Mouse (Mus musculus): ENCODE results near the gene Cyb5d1.

Cyb5d1 gene

GRCm38 (mm10) chr11:69415668-69416451, 20.4 kb upstream of the Cyb5d1 start:
- DNase-seq: peak in 1 of 2 experiments; percentile 70

DNA sequence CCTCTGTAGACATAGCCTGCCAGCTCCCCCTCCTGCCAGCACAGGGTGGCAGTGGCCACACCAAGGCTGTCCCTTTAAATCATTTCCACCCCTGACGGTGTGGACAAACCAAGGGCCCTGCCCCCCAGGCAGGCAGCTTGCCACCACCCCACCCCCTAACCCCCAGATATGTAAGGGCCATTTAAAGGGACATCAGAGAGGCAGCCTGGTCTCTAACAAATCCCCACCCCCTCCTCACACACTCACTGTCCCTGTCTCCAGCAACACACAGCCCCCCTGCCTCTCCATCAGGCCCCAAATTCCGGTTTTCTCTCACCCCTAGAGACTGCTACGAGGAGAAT, 19.9 kb upstream of the Cyb5d1 start:
- peak in 1 of 2 experiments; percentile 68 for DNase-seq

GRCm38 (mm10) chr11:69414421-69415326, 19.2 kb upstream of the Cyb5d1 start:
- DNase-seq: no peak

- DNase-seq: peak in 1 of 2 experiments; percentile 38
Measured at GRCm38 (mm10) chr11:69413221-69414181, 18.1 kb upstream of the Cyb5d1 start, which contains the start of gene Kdm6b. Kdm6b (minus strand) TSS chr11:69413675.

- no peak for DNase-seq
Measured at GRCm38 (mm10) chr11:69412548-69412947, 17.1 kb upstream of the Cyb5d1 start.

DNA sequence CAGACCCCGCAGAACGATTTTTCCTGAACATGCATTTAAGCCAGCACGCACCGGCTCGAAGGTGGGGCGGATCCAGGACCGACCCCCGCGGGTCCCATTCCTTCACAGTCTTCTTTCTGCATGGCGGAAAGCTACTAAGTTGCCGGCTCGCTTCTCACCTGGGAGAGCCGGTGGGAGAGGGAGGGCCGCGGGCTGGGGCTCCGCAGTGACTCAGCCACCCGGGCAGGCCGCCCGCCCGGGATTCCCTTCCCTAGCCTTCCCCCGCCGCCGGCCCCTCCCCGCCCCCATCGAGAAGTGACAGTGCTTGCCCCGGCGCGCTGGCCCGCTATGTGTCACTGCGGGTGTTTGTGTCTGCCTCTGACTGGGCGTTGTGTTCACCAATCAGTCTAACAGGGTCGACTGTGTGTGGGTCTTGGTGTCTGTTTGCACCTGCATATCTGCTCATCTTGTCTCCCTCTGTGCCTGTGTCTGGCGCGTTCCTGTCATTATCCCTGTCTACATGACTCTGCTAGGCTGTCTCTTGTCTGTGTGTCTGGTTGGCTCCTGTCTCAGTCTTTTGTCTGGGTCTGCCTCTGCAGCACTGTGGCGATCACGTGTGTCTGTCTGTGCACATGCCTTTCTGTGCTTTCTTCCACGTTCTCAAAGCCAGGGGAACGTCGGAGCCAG, 16.2 kb upstream of the Cyb5d1 start:
- DNase-seq: peak; percentile 70 to 77

DNA sequence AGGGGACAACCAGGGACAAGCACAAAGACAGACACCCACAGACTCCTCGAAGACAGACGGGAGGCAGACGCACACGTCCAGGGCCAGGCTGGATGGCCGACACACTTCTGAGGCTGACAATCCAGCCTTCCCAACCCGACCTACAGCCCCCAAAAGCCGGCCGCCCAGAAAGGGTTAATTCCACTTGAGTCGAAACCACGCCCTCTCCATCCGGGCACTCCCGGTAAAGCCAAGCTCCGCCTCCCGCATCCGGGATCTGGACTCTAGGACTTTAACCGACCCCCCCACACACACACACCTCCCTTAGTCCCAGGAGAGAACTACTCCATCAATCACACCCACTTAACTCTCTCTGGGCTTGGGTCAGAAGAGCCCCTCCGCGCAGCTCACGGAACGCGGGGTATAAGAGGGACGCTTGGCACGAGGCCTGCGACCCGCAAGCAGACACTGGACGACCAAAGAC, 15.7 kb upstream of the Cyb5d1 start:
- DNase-seq: peak; percentile 93 to 94

DNA sequence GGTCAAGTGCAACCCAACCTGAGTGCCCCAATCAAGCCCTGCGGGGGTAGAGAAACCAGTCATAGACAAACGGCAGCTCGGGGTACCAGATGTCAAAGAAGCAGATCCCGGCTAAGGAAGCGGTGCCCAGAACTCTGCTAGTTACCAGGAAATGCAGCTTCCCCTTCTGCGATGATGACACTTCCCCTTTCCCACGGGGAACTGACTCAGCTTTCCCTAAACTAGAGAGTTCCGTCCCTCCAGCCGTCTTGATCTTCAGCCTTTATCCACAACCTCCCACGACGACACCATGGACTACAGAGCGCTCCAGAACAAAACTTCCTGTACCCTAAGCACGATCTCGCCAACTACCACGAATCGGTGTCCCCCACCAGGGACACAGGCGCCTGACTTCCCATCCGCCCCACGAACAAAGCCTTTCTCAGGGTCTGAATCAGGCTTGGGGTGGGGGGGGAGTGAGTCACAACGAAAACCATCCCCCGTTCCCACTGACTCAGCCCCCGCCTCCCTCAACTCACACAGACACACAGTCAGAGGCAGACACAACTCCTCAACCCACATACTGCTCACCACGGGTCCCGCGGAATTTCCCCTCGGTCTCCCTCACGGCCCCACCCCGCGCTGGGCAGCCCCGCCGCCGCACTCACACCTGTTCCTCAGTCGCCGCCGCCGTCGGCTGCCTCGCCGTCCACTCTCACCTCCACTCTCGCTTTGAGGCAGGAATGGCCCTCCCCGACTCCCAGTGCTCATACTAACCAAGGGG, 15.1 kb upstream of the Cyb5d1 start:
- peak; percentile 82 to 83 for DNase-seq

DNA sequence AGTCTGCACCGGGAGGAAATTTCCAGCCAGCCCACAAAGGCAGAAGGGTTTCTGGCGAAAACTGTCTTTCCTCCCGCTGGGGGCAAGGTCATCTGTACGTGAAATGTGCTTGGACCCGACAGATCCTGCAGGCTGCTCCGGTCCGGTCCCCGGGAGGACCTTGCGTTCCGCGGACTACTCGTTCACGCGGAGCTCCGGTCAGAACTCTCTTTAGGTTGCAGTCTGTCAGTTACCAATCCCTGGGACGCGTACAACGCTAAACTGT, 14.5 kb upstream of the Cyb5d1 start:
- DNase-seq: no peak

DNA sequence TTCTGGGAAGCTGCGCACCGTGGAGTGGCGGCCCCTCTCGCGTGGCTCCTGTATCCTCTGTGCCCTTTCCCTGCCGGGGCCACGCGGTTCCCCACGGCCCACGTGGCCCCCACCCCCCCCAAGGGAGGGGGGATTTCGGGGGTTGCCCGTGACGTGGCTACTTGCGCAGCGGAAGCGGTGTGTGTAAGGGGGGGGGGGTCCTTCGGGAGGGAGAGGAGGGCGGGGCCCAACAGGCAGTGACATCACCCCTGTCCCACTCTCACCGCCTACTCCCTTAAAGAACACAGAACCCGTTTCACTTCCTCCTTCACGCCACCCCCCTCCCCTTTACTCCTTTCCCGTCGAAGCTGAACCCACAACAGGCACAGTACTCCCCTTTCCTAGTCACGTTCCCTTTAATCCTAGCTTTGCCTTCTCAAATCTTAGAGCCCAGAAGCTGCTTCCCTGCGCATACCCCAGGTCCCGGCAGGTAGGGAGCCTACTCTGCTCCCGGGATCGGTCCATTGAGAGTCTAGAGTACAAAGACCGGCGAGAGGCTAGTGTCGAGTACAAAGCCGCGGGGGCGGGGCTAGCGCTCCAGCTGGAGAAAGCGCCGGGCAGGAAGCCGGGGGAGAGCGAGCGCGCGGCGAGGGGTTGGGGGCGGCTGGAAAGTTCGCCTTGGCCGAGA, 14.1 kb upstream of the Cyb5d1 start:
- DNase-seq: peak; percentile 85 to 87

DNA sequence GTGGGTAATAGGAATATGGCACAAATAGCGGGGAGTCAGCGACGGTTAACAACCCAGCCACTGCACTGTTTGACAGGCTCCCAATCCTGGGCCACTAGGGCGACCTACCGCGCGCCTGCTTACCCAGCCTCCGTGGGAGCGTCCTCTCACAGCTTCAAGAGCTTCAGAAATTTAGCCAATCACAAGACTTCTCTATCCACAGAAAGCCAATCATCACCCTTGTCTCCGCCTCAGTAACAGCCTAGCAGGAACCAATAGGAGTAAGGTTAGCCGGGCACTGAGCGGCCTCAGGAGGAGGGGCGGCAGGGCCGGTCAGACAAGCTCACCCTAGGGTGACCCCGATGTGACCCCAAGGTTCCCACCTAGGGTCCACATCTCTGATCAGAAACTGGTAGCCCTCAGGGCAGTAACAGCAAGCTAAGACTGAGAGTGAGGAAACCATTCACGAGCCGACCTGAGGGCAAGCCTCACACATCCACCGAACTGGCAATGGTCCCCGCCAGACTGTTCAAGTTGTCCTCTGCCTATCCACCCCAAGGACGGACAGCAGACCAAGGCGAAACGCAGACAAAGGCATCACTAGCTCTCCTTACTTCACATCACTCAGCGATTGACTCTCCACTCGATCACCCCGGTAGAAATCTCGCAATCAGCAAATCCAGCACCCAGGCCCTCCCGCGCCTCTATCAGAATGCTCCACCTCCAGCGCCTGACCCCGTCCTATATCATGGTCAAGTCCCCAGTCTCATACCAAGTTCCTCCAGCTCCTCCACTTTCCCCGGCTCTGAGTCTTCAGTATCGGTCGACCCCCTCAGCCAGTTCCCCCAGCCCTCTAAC, 13.3 kb upstream of the Cyb5d1 start:
- DNase-seq: peak; percentile 88 to 91

- no peak for DNase-seq
Measured at GRCm38 (mm10) chr11:69407724-69408004, 12.2 kb upstream of the Cyb5d1 start.

GRCm38 (mm10) chr11:69406867-69407723, 11.7 kb upstream of the Cyb5d1 start:
- peak in 1 of 2 experiments; percentile 6 for DNase-seq

- DNase-seq: peak in 1 of 2 experiments; percentile 9
Measured at GRCm38 (mm10) chr11:69406282-69406681, 10.9 kb upstream of the Cyb5d1 start.

- no peak for DNase-seq
Measured at GRCm38 (mm10) chr11:69405397-69406200, 10.2 kb upstream of the Cyb5d1 start.

DNA sequence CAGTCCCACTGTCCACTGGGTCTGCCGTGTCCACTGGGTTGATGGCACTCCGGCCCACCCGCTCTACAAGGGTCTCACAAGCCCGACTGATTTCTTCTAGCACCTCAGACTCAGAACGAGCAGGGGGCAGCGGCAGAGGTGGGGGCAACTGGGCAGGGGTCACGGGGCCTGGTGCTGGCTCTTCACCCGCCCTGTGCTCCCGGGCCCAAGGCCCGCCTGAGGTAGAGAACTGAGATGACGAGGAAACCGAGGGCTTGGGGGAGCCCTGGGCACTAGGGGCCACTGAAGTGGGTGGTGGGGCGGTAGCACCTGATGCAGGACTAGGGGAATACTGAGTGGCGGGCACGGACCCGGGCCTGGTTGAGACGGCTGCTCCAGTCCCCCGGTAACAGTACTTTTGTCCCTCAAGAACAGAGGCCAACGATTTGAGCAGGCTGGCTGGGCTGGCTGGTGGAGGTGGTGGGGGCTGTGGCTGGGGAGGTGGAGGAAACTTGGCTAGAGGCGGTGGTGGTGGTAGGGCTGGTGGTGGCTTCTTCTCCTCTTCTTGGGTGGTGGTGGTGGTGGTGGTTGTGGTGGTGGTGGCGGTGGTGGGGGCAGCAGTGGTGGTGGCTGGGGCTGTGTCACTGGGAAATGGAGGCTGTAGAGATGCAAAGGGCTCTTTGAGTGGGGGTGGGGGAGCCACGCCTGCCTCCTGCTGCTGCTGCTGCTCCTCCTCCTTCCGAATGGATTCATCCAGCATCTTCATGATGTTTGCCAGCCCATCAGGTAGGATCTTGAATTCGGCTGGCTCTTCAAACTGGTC, 9.4 kb upstream of the Cyb5d1 start:
- peak in 1 of 2 experiments; percentile 6 for DNase-seq

All from lung, adult 18-20 months (tissue).